Mouse (Mus musculus): ENCODE results near the gene Rtl8c. TPM values are rescaled to one million over a fixed set of nuclear protein-coding genes. Genes with fewer than 3 reads are reported as not detected.

Rtl8c gene
- total RNA-seq (2023) = 10 to 100 TPM in 1 of 2 experiments, 1 to 10 TPM in 1; 8.1 to 10.0 TPM

DNA sequence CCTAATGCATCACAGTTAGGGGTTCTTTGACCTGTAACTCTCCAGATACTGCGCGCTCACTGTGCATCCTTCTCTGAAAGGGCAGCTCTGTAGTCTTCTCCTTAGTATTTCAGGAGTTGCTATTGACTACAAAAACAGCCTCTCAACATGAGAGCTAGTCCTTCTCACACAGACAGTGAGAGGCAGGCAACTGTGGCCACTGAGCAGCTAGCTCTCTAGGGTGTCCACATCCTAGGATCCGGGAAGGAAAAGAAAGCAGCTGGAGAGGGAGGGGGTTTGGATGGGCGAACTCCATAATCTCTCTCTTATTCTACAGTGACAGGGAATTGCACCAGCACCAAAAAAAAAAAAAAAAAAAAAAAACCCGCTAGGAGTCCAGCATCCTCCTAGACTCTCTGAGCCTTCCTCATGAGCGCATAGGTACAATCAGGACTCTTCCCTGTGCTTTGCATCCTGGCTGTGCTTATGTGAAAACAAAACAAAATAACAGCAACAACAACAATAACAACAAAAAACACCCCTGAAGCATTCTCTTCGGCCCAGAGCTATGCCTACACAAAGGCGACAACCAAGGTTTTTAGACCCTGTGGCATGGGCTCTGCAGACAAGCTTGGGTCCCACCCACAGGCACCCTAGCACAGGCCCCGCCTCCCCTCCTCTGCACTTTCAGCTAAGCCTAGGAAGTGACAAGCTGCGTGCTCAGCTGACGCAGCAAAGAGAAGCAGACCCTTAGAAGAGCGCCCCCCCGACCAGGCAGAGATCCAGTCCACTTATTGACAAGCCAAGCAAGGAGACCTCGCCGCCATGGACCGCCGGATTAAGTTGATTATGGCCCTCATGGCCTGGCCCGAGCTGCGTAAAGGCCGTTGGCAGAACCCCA, at the start of gene Rtl8c:
TSS of gene Rtl8c (plus strand) at position 791 of the 880 bp plus-strand sequence.

DNA sequence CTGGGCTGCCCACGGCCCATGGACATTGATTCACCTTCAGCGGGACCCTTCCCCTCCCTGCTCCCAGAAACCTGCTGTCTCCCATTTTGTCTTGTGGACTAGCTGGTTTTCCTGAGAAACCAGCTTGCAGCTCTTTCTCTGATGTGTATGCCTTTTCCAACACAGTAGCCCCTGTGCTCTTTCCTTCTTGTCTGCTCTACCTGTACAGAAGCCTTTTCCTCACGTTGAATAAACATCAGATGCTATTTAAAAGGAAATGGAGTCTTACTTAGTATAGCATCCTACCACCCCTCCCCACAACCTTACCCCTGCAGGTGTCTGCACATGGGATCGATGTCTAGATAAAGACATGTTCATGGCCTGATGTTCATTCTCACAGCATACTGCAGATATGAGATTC, 1.0 kb downstream of the Rtl8c start, which contains the start of gene Gm14597:
TSS of gene Gm14597 (minus strand) at position 101 of the 400 bp plus-strand sequence.

DNA sequence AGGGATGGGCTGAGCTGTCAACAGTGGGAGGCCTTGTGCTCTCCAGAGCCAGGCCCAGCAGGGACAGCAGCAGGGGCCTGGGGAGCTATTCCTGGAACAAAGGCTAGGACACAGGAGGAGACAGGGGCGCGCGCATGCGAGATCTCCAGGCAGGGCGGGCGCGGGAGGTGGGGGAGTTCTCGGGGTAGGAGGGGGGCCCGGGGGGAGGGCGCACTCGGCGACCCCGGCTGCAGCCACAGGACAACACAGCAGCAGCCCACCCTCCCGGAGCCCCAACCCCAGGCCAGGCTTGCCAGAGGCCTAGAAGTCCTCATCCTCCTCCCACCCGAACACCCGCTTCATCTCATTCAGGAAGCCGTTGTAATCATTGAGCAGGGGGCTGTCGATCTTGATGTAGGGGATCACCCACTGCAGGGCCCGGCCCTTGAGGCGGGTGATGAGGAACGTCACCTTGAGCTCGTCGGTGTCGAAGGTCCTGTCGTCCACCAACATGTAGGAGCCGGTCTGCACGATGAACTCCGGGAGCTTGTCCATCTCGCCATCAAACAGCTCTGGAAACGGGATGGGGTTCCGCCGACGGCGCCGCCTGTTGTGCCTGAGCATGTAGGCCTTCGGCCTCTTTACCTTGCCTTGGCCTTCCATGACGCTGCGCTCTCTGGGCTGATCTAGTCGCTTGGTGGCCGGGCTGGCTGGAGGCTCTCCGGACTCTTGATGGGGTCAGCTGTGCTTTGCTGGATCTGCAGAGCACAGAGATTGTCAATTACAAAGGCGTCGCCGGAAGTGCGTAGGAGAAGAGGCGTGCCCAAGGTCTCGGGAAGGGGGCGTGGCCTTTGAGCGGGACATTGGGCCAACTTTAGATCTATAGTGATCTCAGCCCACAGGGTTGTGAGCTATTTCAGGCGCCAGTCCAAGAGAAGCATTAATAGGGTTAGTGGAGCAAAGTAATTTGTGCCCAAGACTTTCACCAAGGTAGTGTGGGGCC, 35.4 kb downstream of the Rtl8c start, which contains the start of gene Rtl8a:
TSS of gene Rtl8a (minus strand) at position 703 of the 982 bp plus-strand sequence.

Other genes starting within 250 kb of the Rtl8c start
- 10 to 100 TPM in 1 of 2 experiments, 1 to 10 TPM in 1; 8.8 to 11.3 TPM for gene Mospd1, start 237.5 kb upstream of the Rtl8c start, total RNA-seq (2023)
- gene Etd, start 173.1 kb upstream of the Rtl8c start, total RNA-seq (2023) = not detected
- gene Gm14597, start 947 bp downstream of the Rtl8c start, total RNA-seq (2023) = not detected
- 10 to 100 TPM; 21.4 to 23.5 TPM for gene Rtl8a, start 35.6 kb downstream of the Rtl8c start, total RNA-seq (2023)
- 10 to 100 TPM; 15.1 to 16.1 TPM for gene Rtl8b, start 62.4 kb downstream of the Rtl8c start, total RNA-seq (2023)
- not detected for gene 4930502E18Rik, start 116.8 kb downstream of the Rtl8c start, total RNA-seq (2023)
- gene 1700013H16Rik, start 149.8 kb downstream of the Rtl8c start, total RNA-seq (2023) = not detected
- gene Zfp36l3, start 168.4 kb downstream of the Rtl8c start, total RNA-seq (2023) = not detected
- gene Xlr, start 189.7 kb downstream of the Rtl8c start, total RNA-seq (2023) = 1 to 10 TPM; 2.2 to 3.5 TPM